ENCODE assay signal across 9 mouse cellular contexts in the genomic region with DNA sequence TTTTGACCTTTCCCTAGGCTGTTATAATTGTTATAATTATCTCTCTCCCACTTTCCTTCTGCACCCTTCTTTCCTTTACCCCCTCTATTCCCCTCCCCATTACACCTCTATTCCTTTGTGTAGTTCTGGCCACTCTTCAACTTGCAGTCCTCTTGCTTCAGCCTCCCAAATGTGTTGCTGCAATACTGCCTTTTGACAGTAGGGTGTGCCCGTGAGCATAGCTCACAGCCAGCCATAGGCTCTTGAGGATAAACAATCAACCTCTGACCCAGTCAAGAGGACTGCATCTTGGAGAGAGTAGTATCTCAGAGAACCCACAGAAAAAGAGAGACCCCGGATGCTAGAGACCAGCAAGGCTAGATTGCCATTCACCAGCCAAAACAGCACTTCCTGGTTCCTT.
DNase-seq lines count a peak whose midpoint lies in the region; TF ChIP-seq lines count a peak whose summit lies in the region.
"Had no signal": no experiment of that assay in that cellular context is flagged by ENCODE, and none has a peak within 500 bp of the region (broad histone marks: within the 10 kb centered on the region; RNA-seq: fewer than 3 reads in every experiment).

No protein-coding gene starts in this region.

- DNase-seq in adrenal gland, adult (ENCODE audit: inconsistent age in 2 of 2, low spot score in 1 of 2) = peak; percentile 19 to 77
- DNase-seq in adrenal gland, postnatal 4 days (ENCODE audit: low spot score in 2 of 2) = no peak
- DNase-seq in left cerebral cortex, adult 2 months (ENCODE audit: extremely low spot score in 1 of 2, low spot score in 2 of 2) = peak in 1 of 2 experiments; percentile 17
- DNase-seq in left cerebral cortex, postnatal 10 days (ENCODE audit: extremely low spot score in 1 of 2, low spot score in 2 of 2) = no peak
- DNase-seq in adrenal gland, postnatal 36 days = peak; percentile 34 to 39
- peak; percentile 21 for DNase-seq in lung, postnatal 14 days
- no peak for DNase-seq in natural killer cell, adult 2 months (ENCODE audit: low spot score in 2 of 2)
- DNase-seq in layer of hippocampus, adult 8-10 months (ENCODE audit: low spot score in 2 of 2) = no peak

- TF ChIP-seq CTCF in left cerebral cortex, adult 2 months (IDR thresholded peaks at IDR 0.05) = peak; percentile 52

- H3K4me3 ChIP-seq in left cerebral cortex, adult 2 months = no peak overlapping the region
- H3K4me3 ChIP-seq: erythroblast, embryonic 14.5 days had no signal

- H3K27ac ChIP-seq in left cerebral cortex, adult 2 months = no peak overlapping the region

- intact Hi-C loops in left cerebral cortex, adult 2 months (cut with DNase I) = no loop called here
- intact Hi-C loops in left cerebral cortex, postnatal 10 days (cut with DNase I) = no loop called here

Comparison
In these comparisons a context has a peak if more than half of its experiments do, and no peak if none do; other contexts are left out.
1. DNase-seq: peak in adrenal gland, adult (2 of 2), adrenal gland, postnatal 36 days (2 of 2) and lung, postnatal 14 days (single experiment); none in adrenal gland, postnatal 4 days (0 of 2), left cerebral cortex, postnatal 10 days (0 of 2), natural killer cell, adult 2 months (0 of 2) and layer of hippocampus, adult 8-10 months (0 of 2).